In genomic region chr8:20388706-20389362, GRCm38 (mm10) we compare ENCODE assay signal across 10 mouse cellular contexts. TPM values are rescaled to one million over a fixed set of nuclear protein-coding genes. Genes with fewer than 3 reads are reported as not detected.
DNase-seq lines count a peak whose midpoint lies in the region; ATAC-seq and TF ChIP-seq lines count a peak whose summit lies in the region.
"Not testable (repeated sequence)": the region's sequence is repeated elsewhere in the genome, so short reads cannot be mapped to it uniquely, and the experiment has no call there.
"Had no signal": no experiment of that assay in that cellular context is flagged by ENCODE, and none has a peak within 500 bp of the region (broad histone marks: within the 10 kb centered on the region; RNA-seq: fewer than 3 reads in every experiment).

No protein-coding gene starts in this region.

- not testable (repeated sequence) for H3K4me2 ChIP-seq in embryonic facial prominence, embryonic 13.5 days; hindbrain, embryonic 15.5 days; stomach, postnatal 0 days (replicated peaks; ENCODE audit: low read depth)

- not testable (repeated sequence) for TF ChIP-seq EP300 in stomach, postnatal 0 days (optimal IDR thresholded peaks at IDR 0.05)

- TF ChIP-seq CTCF in layer of hippocampus, adult 2 months (conservative IDR thresholded peaks at IDR 0.05): peak; percentile 12
- TF ChIP-seq CTCF in stomach, postnatal 0 days (IDR thresholded peaks at IDR 0.05; ENCODE audit: low read depth): not testable (repeated sequence)

- peak; percentile 21 for DNase-seq in adrenal gland, adult 2 months
- peak; percentile 26 to 30 for DNase-seq in gastrocnemius, postnatal 36 days
- DNase-seq in layer of hippocampus, adult 2 months (ENCODE audit: low spot score in 2 of 2): peak in 1 of 2 experiments; percentile 14
- DNase-seq in lung, adult 18-20 months: peak; percentile 27 to 48
- DNase-seq in stomach, postnatal 0 days (ENCODE audit: low spot score): not testable (repeated sequence)

- not testable (repeated sequence) for H3K4me3 ChIP-seq in embryonic facial prominence, embryonic 13.5 days; hindbrain, embryonic 15.5 days; layer of hippocampus, adult 2 months; stomach, postnatal 0 days (ENCODE audit: low read depth, low read length)

- H3K27ac ChIP-seq in embryonic facial prominence, embryonic 13.5 days; hindbrain, embryonic 15.5 days (replicated peaks); layer of hippocampus, adult 2 months; stomach, postnatal 0 days (replicated peaks): not testable (repeated sequence)

- intact Hi-C loops in gastrocnemius, postnatal 36 days (cut with DNase I): not testable (repeated sequence)

- not testable (repeated sequence) for H3K9ac ChIP-seq in embryonic facial prominence, embryonic 13.5 days; hindbrain, embryonic 15.5 days; stomach, postnatal 0 days (ENCODE audit: low read length)

- 13% methylated on average over 2 of the region's 7 CpGs for WGBS in embryonic facial prominence, embryonic 13.5 days
- WGBS in hindbrain, embryonic 15.5 days: 21% methylated on average over 3 of the region's 7 CpGs
- WGBS in stomach, postnatal 0 days: 100% methylated on average over 1 of the region's 7 CpGs

- not testable (repeated sequence) for H3K4me1 ChIP-seq in embryonic facial prominence, embryonic 13.5 days; hindbrain, embryonic 15.5 days (replicated peaks); stomach, postnatal 0 days (replicated peaks; ENCODE audit: control insufficient read depth, insufficient read depth)

- H3K9me3 ChIP-seq in embryonic facial prominence, embryonic 13.5 days; hindbrain, embryonic 15.5 days; stomach, postnatal 0 days (ENCODE audit: control insufficient read depth, low read length): not testable (repeated sequence)

- not testable (repeated sequence) for H3K27me3 ChIP-seq in embryonic facial prominence, embryonic 13.5 days; hindbrain, embryonic 15.5 days; stomach, postnatal 0 days (ENCODE audit: control insufficient read depth, insufficient read depth, low read length)

- peak; percentile 56; the same call in 1 of the 2 replicates for ATAC-seq in embryonic facial prominence, embryonic 13.5 days (ENCODE audit: insufficient number of reproducible peaks, insufficient read depth, low FRiP score, low TSS enrichment, low read depth)
- ATAC-seq in hindbrain, embryonic 15.5 days (ENCODE audit: low FRiP score, low read depth): peak; percentile 82
- peak; percentile 66; the same call in 1 of the 2 replicates for ATAC-seq in monocyte, adult 5-6 weeks (replicated peaks; ENCODE audit: insufficient number of reproducible peaks, low FRiP score, low TSS enrichment, poor library complexity, severe bottlenecking)
- peak; percentile 42; the same call in 1 of the 2 replicates for ATAC-seq in stomach, postnatal 0 days (ENCODE audit: low FRiP score, low TSS enrichment)

- H3K36me3 ChIP-seq in embryonic facial prominence, embryonic 13.5 days; hindbrain, embryonic 15.5 days; stomach, postnatal 0 days (ENCODE audit: control insufficient read depth, insufficient read depth, low read length): not testable (repeated sequence)

RNA-seq across cellular contexts. Expression of gene Gm15319, which starts 25.8 kb away (rescaled TPM):
- 1 to 10 TPM in 1 of 2 experiments, under 1 TPM in 1; 0.41 to 1.2 TPM for total RNA-seq in adrenal gland, adult 2 months (2021)
- not detected in 2 replicates for polyA plus RNA-seq in adrenal gland, adult 2 months (2012; rRNA removed)
- not detected in 2 replicates for polyA plus RNA-seq in embryonic facial prominence, embryonic 13.5 days (2015; fragmentation: Nextera tagmentation; extraction: Ambion mirVana)
- under 1 TPM; 0.17 to 0.48 TPM for total RNA-seq in gastrocnemius, postnatal 36 days (2021)
- not detected in 2 replicates for polyA plus RNA-seq in hindbrain, embryonic 15.5 days (2015; fragmentation: Nextera tagmentation; extraction: Ambion mirVana)
- 1 to 10 TPM in 1 of 2 experiments, under 1 TPM in 1; 0.96 to 1.3 TPM for total RNA-seq in layer of hippocampus, adult 2 months (2021)
- not detected in 3 replicates for total RNA-seq in monocyte, adult 5-6 weeks (2017)
- polyA plus RNA-seq in stomach, postnatal 0 days (2015; fragmentation: Nextera tagmentation; extraction: Ambion mirVana): 0.05 TPM in 1 of 2 replicates, not detected in the other
- polyA plus RNA-seq: forebrain, embryonic 10.5 days; macrophage had no signal
